In genomic region chr11:84101182-84101581, GRCm38 (mm10) we compare ENCODE assay signal across 18 mouse cellular contexts. TPM values are rescaled to one million over a fixed set of nuclear protein-coding genes. Genes with fewer than 3 reads are reported as not detected.
DNase-seq lines count a peak whose midpoint lies in the region; ATAC-seq lines count a peak whose summit lies in the region.
"Had no signal": no experiment of that assay in that cellular context is flagged by ENCODE, and none has a peak within 500 bp of the region (broad histone marks: within the 10 kb centered on the region; RNA-seq: fewer than 3 reads in every experiment).

No protein-coding gene starts in this region.

- no peak overlapping the region for H3K4me3 ChIP-seq in embryonic facial prominence, embryonic 14.5 days (ENCODE audit: low read depth, low read length)
- no peak overlapping the region for H3K4me3 ChIP-seq in embryonic facial prominence, embryonic 10.5 days
- no peak overlapping the region for H3K4me3 ChIP-seq in hindbrain, embryonic 14.5 days (replicated peaks; ENCODE audit: low read length)
- H3K4me3 ChIP-seq in hindbrain, embryonic 11.5 days (ENCODE audit: low read depth, low read length): no peak overlapping the region
- H3K4me3 ChIP-seq in midbrain, embryonic 14.5 days (replicated peaks; ENCODE audit: low read depth, low read length): no peak overlapping the region
- H3K4me3 ChIP-seq in midbrain, embryonic 13.5 days (replicated peaks): no peak overlapping the region
- no peak overlapping the region for H3K4me3 ChIP-seq in stomach, embryonic 16.5 days (replicated peaks; ENCODE audit: low read length)
- H3K4me3 ChIP-seq: forebrain, embryonic 13.5 days; lung, embryonic 15.5 days had no signal

- peaks cover 82% of the 10 kb centered on the region for H3K36me3 ChIP-seq in embryonic facial prominence, embryonic 14.5 days (ENCODE audit: control insufficient read depth, insufficient read depth, low read length)
- peaks cover 99% of the 10 kb centered on the region for H3K36me3 ChIP-seq in embryonic facial prominence, embryonic 10.5 days (replicated peaks)
- peaks cover 85% of the 10 kb centered on the region for H3K36me3 ChIP-seq in hindbrain, embryonic 14.5 days (replicated peaks; ENCODE audit: control insufficient read depth, insufficient read depth)
- H3K36me3 ChIP-seq in hindbrain, embryonic 11.5 days (ENCODE audit: control insufficient read depth, insufficient read depth, low read length): 0 out of 2 replicates have a peak, but pooled peaks cover 2% of the 10 kb centered on the region
- H3K36me3 ChIP-seq in midbrain, embryonic 14.5 days (ENCODE audit: control insufficient read depth, insufficient read depth, low read length): peaks cover 70% of the 10 kb centered on the region
- H3K36me3 ChIP-seq in midbrain, embryonic 13.5 days: peaks cover 78% of the 10 kb centered on the region
- H3K36me3 ChIP-seq in stomach, embryonic 16.5 days (ENCODE audit: control insufficient read depth, insufficient read depth, low read length): 0 out of 2 replicates have a peak, but pooled peaks cover 5% of the 10 kb centered on the region

- no peaks in the 10 kb centered on the region for H3K4me1 ChIP-seq in embryonic facial prominence, embryonic 14.5 days (ENCODE audit: control insufficient read depth, insufficient read depth, low read length)
- H3K4me1 ChIP-seq in embryonic facial prominence, embryonic 10.5 days: no peaks in the 10 kb centered on the region
- H3K4me1 ChIP-seq in hindbrain, embryonic 14.5 days (replicated peaks; ENCODE audit: control insufficient read depth, insufficient read depth, low read length): no peaks in the 10 kb centered on the region
- H3K4me1 ChIP-seq in hindbrain, embryonic 11.5 days (replicated peaks; ENCODE audit: control insufficient read depth, insufficient read depth, low read length): no peaks in the 10 kb centered on the region
- H3K4me1 ChIP-seq in midbrain, embryonic 14.5 days (ENCODE audit: control insufficient read depth, insufficient read depth, low read length): no peaks in the 10 kb centered on the region
- H3K4me1 ChIP-seq in midbrain, embryonic 13.5 days (replicated peaks): no peaks in the 10 kb centered on the region
- no peaks in the 10 kb centered on the region for H3K4me1 ChIP-seq in stomach, embryonic 16.5 days (ENCODE audit: control insufficient read depth, insufficient read depth, low read length)

- H3K27ac ChIP-seq in embryonic facial prominence, embryonic 14.5 days (replicated peaks; ENCODE audit: low read depth, low read length): no peak overlapping the region
- no peak overlapping the region for H3K27ac ChIP-seq in embryonic facial prominence, embryonic 10.5 days (replicated peaks)
- no peak overlapping the region for H3K27ac ChIP-seq in hindbrain, embryonic 14.5 days
- no peak overlapping the region for H3K27ac ChIP-seq in hindbrain, embryonic 11.5 days (ENCODE audit: low read depth, low read length)
- H3K27ac ChIP-seq in midbrain, embryonic 14.5 days (replicated peaks; ENCODE audit: low read depth, low read length): no peak overlapping the region
- no peak overlapping the region for H3K27ac ChIP-seq in midbrain, embryonic 13.5 days
- H3K27ac ChIP-seq in stomach, embryonic 16.5 days (ENCODE audit: low read length): peak overlapping the region; percentile 42; the same call in 1 of the 2 replicates
- H3K27ac ChIP-seq: forebrain, embryonic 13.5 days; lung, embryonic 15.5 days had no signal

- no peaks in the 10 kb centered on the region for H3K27me3 ChIP-seq in embryonic facial prominence, embryonic 14.5 days (replicated peaks; ENCODE audit: control insufficient read depth, insufficient read depth, low read length)
- H3K27me3 ChIP-seq in embryonic facial prominence, embryonic 10.5 days (replicated peaks; ENCODE audit: low read depth, poor library complexity, severe bottlenecking): no peaks in the 10 kb centered on the region
- H3K27me3 ChIP-seq in hindbrain, embryonic 14.5 days (ENCODE audit: control insufficient read depth, insufficient read depth, low read length): no peaks in the 10 kb centered on the region
- H3K27me3 ChIP-seq in hindbrain, embryonic 11.5 days (ENCODE audit: control insufficient read depth, insufficient read depth, low read length): no peaks in the 10 kb centered on the region
- H3K27me3 ChIP-seq in midbrain, embryonic 14.5 days (ENCODE audit: control insufficient read depth, insufficient read depth, low read length): no peaks in the 10 kb centered on the region
- H3K27me3 ChIP-seq in midbrain, embryonic 13.5 days: no peaks in the 10 kb centered on the region
- no peaks in the 10 kb centered on the region for H3K27me3 ChIP-seq in stomach, embryonic 16.5 days (ENCODE audit: control insufficient read depth, insufficient read depth, low read length)
- H3K27me3 ChIP-seq: CH12.LX; forebrain, embryonic 13.5 days; lung, embryonic 15.5 days had no signal

- no peak overlapping the region for H3K9ac ChIP-seq in embryonic facial prominence, embryonic 14.5 days (ENCODE audit: low read depth, low read length)
- no peak overlapping the region for H3K9ac ChIP-seq in hindbrain, embryonic 14.5 days
- H3K9ac ChIP-seq in hindbrain, embryonic 11.5 days (ENCODE audit: low read depth, low read length): no peak overlapping the region
- H3K9ac ChIP-seq in midbrain, embryonic 14.5 days (replicated peaks; ENCODE audit: low read length): no peak overlapping the region
- H3K9ac ChIP-seq in midbrain, embryonic 13.5 days (replicated peaks): no peak overlapping the region
- no peak overlapping the region for H3K9ac ChIP-seq in stomach, embryonic 16.5 days (ENCODE audit: low read length)
- H3K9ac ChIP-seq: forebrain, embryonic 13.5 days; lung, embryonic 15.5 days had no signal

- DNase-seq in embryonic facial prominence, embryonic 14.5 days (ENCODE audit: low spot score): peak; percentile 79
- DNase-seq in embryonic facial prominence, embryonic 10.5 days (ENCODE audit: low spot score): no peak
- DNase-seq in hindbrain, embryonic 14.5 days (ENCODE audit: low spot score): peak; percentile 36
- DNase-seq in hindbrain, embryonic 11.5 days (ENCODE audit: low spot score): no peak
- DNase-seq in midbrain, embryonic 14.5 days: peak; percentile 25
- no peak for DNase-seq in kidney, postnatal 14 days
- DNase-seq: adrenal gland, postnatal 10 days; cerebellum, adult 11-12 months; gastrocnemius, postnatal 36 days; kidney, adult 2 months; kidney, postnatal 10 days; thymus, postnatal 14 days had no signal

- no peak overlapping the region for H3K4me2 ChIP-seq in embryonic facial prominence, embryonic 14.5 days (ENCODE audit: low read depth, low read length)
- no peak overlapping the region for H3K4me2 ChIP-seq in hindbrain, embryonic 14.5 days (replicated peaks)
- H3K4me2 ChIP-seq in hindbrain, embryonic 11.5 days (replicated peaks; ENCODE audit: low read depth, low read length): no peak overlapping the region
- H3K4me2 ChIP-seq in midbrain, embryonic 14.5 days (ENCODE audit: low read length): no peak overlapping the region
- no peak overlapping the region for H3K4me2 ChIP-seq in midbrain, embryonic 13.5 days (replicated peaks)
- H3K4me2 ChIP-seq in stomach, embryonic 16.5 days (ENCODE audit: low read depth, low read length): no peak overlapping the region
- H3K4me2 ChIP-seq: forebrain, embryonic 13.5 days; liver, embryonic 11.5 days; lung, embryonic 15.5 days had no signal

- peak; percentile 79 for ATAC-seq in embryonic facial prominence, embryonic 14.5 days (ENCODE audit: low read depth)
- no peak for ATAC-seq in hindbrain, embryonic 14.5 days (ENCODE audit: low FRiP score)
- ATAC-seq in hindbrain, embryonic 11.5 days (ENCODE audit: low FRiP score): no peak
- ATAC-seq in midbrain, embryonic 14.5 days (ENCODE audit: low FRiP score, low TSS enrichment): no peak
- no peak for ATAC-seq in midbrain, embryonic 13.5 days
- ATAC-seq in stomach, embryonic 16.5 days (ENCODE audit: insufficient read depth, low FRiP score): no peak
- ATAC-seq: forebrain, embryonic 13.5 days had no signal

- no peaks in the 10 kb centered on the region for H3K9me3 ChIP-seq in embryonic facial prominence, embryonic 14.5 days (ENCODE audit: control insufficient read depth, low read length)
- no peaks in the 10 kb centered on the region for H3K9me3 ChIP-seq in embryonic facial prominence, embryonic 10.5 days
- no peaks in the 10 kb centered on the region for H3K9me3 ChIP-seq in hindbrain, embryonic 14.5 days (ENCODE audit: control insufficient read depth, low read length)
- no peaks in the 10 kb centered on the region for H3K9me3 ChIP-seq in hindbrain, embryonic 11.5 days (ENCODE audit: control insufficient read depth, low read length)
- H3K9me3 ChIP-seq in midbrain, embryonic 14.5 days (ENCODE audit: control insufficient read depth, low read length): no peaks in the 10 kb centered on the region
- H3K9me3 ChIP-seq in midbrain, embryonic 13.5 days: no peaks in the 10 kb centered on the region
- no peaks in the 10 kb centered on the region for H3K9me3 ChIP-seq in stomach, embryonic 16.5 days (replicated peaks; ENCODE audit: control insufficient read depth, low read length)
- H3K9me3 ChIP-seq: forebrain, embryonic 13.5 days; lung, embryonic 15.5 days had no signal

RNA-seq across cellular contexts. Expression of gene Tada2a, which starts 28.2 kb away (rescaled TPM):
- 29.4 and 33.9 TPM in 2 replicates for polyA plus RNA-seq in embryonic facial prominence, embryonic 14.5 days (2014; fragmentation: Nextera tagmentation; extraction: Ambion mirVana)
- 41.3 TPM in 2 replicates for polyA plus RNA-seq in embryonic facial prominence, embryonic 10.5 days (2016; fragmentation: Nextera tagmentation; extraction: Ambion mirVana)
- 27.6 and 28.1 TPM in 2 replicates for polyA plus RNA-seq in hindbrain, embryonic 14.5 days (2014; fragmentation: Nextera tagmentation; extraction: Ambion mirVana)
- 32.7 and 34.7 TPM in 2 replicates for polyA plus RNA-seq in hindbrain, embryonic 11.5 days (2014; fragmentation: Nextera tagmentation; extraction: Ambion mirVana)
- 27.6 and 31.0 TPM in 2 replicates for polyA plus RNA-seq in midbrain, embryonic 14.5 days (2014; fragmentation: Nextera tagmentation; extraction: Ambion mirVana)
- 32.9 and 35.4 TPM in 2 replicates for polyA plus RNA-seq in midbrain, embryonic 13.5 days (2015; fragmentation: Nextera tagmentation; extraction: Ambion mirVana)
- polyA plus RNA-seq in stomach, embryonic 16.5 days (2015; fragmentation: Nextera tagmentation; extraction: Ambion mirVana): 25.9 and 26.0 TPM in 2 replicates

RNA-seq across cellular contexts. Expression of gene Acaca, which starts 28.3 kb away (rescaled TPM):
- 17.4 and 20.5 TPM in 2 replicates for polyA plus RNA-seq in embryonic facial prominence, embryonic 14.5 days (2014; fragmentation: Nextera tagmentation; extraction: Ambion mirVana)
- polyA plus RNA-seq in embryonic facial prominence, embryonic 10.5 days (2016; fragmentation: Nextera tagmentation; extraction: Ambion mirVana): 21.7 and 26.2 TPM in 2 replicates
- 36.2 and 40.7 TPM in 2 replicates for polyA plus RNA-seq in hindbrain, embryonic 14.5 days (2014; fragmentation: Nextera tagmentation; extraction: Ambion mirVana)
- 31.1 and 35.3 TPM in 2 replicates for polyA plus RNA-seq in hindbrain, embryonic 11.5 days (2014; fragmentation: Nextera tagmentation; extraction: Ambion mirVana)
- 33.4 and 40.8 TPM in 2 replicates for polyA plus RNA-seq in midbrain, embryonic 14.5 days (2014; fragmentation: Nextera tagmentation; extraction: Ambion mirVana)
- polyA plus RNA-seq in midbrain, embryonic 13.5 days (2015; fragmentation: Nextera tagmentation; extraction: Ambion mirVana): 24.7 and 28.3 TPM in 2 replicates
- 13.5 and 16.1 TPM in 2 replicates for polyA plus RNA-seq in stomach, embryonic 16.5 days (2015; fragmentation: Nextera tagmentation; extraction: Ambion mirVana)

RNA-seq across cellular contexts. Expression of gene Dusp14, which starts 32.1 kb away (rescaled TPM):
- polyA plus RNA-seq in embryonic facial prominence, embryonic 14.5 days (2014; fragmentation: Nextera tagmentation; extraction: Ambion mirVana): 17.6 and 21.1 TPM in 2 replicates
- 7.3 and 9.4 TPM in 2 replicates for polyA plus RNA-seq in embryonic facial prominence, embryonic 10.5 days (2016; fragmentation: Nextera tagmentation; extraction: Ambion mirVana)
- 11.3 and 13.7 TPM in 2 replicates for polyA plus RNA-seq in hindbrain, embryonic 14.5 days (2014; fragmentation: Nextera tagmentation; extraction: Ambion mirVana)
- polyA plus RNA-seq in hindbrain, embryonic 11.5 days (2014; fragmentation: Nextera tagmentation; extraction: Ambion mirVana): 13.7 and 14.8 TPM in 2 replicates
- polyA plus RNA-seq in midbrain, embryonic 14.5 days (2014; fragmentation: Nextera tagmentation; extraction: Ambion mirVana): 8.4 and 9.0 TPM in 2 replicates
- 8.2 and 9.1 TPM in 2 replicates for polyA plus RNA-seq in midbrain, embryonic 13.5 days (2015; fragmentation: Nextera tagmentation; extraction: Ambion mirVana)
- 19.4 and 24.0 TPM in 2 replicates for polyA plus RNA-seq in stomach, embryonic 16.5 days (2015; fragmentation: Nextera tagmentation; extraction: Ambion mirVana)

Comparison
In these comparisons a context has a peak if more than half of its experiments do, and no peak if none do; other contexts are left out.
1. DNase-seq: peak in embryonic facial prominence, embryonic 14.5 days (single experiment), hindbrain, embryonic 14.5 days (single experiment) and midbrain, embryonic 14.5 days (single experiment); none in embryonic facial prominence, embryonic 10.5 days (single experiment), hindbrain, embryonic 11.5 days (single experiment) and kidney, postnatal 14 days (single experiment).